Mouse (Mus musculus) Muller cell, postnatal 12 days (primary cell): ENCODE measurements around the gene Cptp.

ENCODE experiments used
- DNase-seq: peaks from one replicate; pipeline ENCODE4 v3.0.0-alpha.2; 2015; ENCODE audit errors: inconsistent ontology term

Cptp gene

DNA sequence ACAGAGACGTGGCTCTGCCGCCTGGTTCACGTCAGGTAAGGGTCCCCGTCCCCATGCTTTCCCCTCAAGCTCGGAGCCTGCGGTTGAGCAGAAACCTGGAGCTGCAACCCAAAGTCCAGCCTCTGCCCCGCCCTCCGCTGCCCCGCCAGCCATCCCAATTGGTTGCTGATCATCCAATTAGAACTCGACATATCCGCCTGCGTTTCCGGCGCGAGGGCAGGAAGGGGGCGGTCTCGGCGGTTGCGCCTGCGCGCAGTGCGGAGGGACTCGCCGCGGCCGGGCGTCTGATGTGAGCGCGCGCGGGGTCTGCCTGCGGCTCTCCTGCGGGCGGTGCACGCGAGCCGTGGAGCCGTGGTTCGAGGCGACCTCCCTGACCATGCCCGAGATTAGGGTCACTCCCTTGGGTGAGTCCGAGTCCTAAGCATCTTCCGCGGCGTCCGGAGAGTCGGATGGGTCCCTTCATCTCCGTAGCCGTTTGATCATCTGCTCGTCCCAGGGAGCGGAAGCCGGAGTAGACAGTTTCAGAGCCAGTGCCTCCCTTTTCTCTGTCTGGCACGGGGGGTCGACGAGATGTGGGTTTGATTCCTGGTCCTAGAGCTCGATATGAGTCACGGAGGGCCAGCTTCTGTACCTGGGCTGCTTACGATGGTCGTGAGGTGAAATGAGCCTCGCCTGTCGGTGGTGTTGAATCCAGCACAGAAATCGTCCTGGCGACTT is at the start of gene Cptp, which contains the start of gene Ints11:
Cptp (minus strand) TSS at position 124 of the 717 bp plus-strand sequence.
Ints11 (plus strand) TSS at position 230 of the 717 bp plus-strand sequence.
- peak; percentile 97 for DNase-seq

DNA sequence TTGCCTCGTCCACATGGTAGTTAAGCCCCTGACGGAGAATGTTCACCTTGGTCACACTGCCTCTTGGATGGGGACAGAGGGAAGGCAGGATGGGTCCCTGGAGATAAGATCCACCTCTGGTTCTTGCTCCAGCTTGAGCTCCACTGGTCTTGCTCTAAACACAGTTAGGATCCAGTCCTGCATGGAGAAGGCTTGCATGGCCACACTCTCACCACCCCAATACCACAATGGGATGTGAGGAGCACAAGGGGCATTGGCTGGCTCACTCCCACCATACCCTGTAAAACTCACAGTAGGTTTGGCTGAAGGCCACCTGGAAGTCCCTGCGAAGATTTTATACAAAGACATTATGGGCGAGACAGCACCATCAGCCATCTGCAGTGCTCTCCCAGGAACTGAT is 39.5 kb upstream of the Cptp start:
- no peak for DNase-seq

DNA sequence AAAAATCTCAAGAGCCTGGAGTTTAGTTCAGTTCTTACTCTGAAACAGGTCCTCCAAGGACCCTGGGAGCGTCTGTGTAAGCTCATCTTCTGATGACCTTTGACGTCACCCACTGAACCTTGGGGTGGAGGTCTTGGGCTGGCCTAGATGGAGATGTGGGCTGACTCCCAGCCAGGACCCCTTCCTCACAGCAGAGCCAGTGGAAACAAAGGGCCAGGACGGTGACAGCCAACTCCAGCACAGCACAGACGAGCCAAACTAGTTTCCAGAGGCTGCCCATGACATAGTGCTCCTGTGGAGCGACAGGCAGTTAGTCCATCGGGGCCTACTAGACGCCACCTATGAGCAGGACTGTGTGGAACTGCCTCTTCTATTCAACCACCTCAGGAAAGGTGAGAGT is 39.0 kb upstream of the Cptp start:
- no peak for DNase-seq

DNA sequence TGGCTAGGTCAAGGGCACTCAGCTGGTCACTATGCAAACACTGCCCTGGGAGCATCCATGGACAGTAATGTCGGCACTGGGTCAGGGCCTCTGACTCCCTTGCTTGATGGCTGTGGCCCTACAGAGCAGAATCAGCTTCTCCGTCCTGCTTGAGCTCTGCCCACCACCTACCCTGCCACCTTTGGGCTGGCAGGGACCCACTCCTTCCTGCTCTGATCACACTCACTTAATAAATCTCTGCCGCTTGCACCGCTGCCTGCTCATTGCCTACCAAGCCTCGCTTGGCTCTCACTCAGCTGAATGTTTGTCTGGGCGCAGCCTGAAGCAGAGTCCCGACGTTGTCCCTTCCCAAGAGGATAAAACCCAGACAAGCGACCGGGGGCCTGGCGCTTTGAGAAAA is 37.8 kb upstream of the Cptp start:
- no peak for DNase-seq

DNA sequence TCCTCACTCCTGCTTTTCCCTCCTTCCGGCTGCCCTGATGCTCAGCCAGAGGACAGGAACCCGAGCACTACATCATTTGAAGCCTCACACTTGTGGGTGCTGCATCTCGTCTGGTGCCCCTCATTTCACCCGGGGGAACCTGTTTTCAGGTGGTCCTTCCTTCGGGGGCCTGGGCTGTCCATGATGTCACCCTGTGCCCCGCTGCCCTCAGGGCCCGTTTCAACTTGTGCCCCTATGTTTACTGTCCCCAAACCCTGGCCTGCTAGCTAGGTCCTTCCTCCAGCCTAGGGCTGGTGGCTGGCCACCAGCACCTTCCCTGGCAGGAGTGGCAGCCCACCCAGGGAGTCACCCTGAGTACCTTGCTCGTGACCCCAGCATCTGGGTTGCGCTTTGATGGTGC is 36.9 kb upstream of the Cptp start:
- DNase-seq = no peak

DNA sequence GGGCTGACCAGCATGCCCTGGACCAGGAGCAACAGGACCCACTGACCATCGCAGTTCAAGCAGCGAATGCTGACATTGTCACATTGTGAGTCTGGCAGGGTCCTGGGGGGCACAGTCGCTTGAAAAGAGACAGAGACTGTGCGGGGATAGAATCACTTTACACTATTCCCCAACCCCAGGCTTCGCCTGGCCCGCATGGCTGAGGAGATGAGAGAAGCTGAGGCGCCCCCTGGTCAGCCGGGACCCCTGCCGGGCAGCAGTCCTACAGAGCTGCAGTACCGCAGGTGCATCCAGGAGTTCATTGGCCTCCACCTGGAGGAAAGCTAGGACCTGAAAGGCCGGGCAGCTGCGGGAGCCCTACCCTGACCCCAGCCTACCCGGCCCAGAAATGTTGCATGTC is 36.4 kb upstream of the Cptp start:
- DNase-seq = no peak

DNA sequence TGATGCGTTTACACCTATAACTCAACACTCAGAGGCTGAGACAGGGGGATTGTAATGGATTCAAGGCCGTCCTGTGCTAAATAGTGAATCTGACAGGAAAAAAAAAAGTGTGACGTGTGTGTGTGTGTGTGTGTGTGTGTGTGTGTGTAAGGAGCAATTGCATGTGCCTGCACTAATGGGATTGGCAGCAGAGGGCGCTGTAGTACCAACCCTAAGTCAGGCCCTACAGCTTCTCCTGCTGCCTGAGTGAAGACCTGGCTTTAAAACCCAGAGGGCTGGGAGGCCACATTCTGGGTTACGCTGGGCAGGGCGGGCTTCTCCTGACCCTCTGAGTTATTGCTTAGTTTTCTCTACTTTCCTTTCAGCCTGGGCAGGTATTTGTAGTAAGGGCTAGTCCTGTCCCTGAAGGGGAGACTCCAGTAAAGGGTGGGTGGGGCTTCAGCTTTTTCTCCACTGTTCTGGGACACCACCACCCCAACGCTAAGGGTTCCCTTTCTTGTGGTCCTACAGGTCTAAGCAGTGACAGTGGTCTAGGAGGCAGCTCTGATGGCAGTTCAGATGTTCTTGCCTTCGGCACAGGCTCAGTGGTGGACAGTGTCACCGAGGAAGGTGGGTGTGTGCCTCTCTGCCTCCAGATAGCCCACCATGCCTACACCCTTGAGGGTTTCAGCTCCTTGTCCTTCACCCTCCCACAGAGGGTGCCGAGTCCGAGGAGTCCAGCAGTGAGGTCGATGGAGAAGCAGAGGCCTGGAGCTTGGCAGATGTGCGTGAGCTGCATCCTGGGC is 35.3 kb upstream of the Cptp start:
- no peak for DNase-seq

DNA sequence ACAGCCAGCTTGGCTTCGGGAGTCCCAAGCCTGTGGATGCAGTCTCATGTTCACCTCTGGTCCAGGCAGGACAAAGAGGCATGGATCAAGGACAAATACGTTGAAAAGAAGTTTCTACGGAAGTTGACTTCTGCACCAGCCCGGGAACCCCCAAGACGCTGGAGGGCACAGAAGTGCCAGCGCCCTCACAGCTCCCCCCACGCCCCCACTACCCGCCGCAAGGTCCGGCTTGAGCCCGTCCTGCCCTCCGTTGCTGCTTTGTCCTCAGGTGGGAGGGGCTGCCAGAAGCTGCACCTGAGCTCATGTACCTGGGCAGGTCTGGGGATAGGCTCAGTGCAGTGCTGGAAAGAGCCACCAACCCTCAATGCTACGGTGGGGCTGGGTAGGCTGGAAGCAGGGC is 34.0 kb upstream of the Cptp start:
- no peak for DNase-seq

DNA sequence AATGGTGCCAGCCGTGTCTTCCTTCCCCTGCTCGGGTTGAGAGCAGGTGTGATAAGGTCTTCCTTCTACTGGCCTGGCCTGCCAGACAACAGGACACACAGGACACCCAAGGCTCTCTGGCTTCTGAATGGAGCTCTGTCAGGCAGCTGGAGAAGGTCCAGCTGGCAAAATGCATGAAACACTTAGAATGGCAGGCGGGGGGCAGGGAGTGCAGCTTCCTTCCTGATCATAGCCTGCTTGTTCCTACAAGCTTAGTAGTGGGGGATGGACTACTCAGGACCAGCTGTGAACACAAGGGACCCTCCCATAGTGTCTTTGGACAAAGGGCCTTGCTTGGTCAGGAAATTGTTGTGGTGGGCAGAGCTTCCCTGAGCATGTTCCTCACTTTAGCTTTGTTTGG is 32.0 kb upstream of the Cptp start:
- peak; percentile 42 for DNase-seq

DNA sequence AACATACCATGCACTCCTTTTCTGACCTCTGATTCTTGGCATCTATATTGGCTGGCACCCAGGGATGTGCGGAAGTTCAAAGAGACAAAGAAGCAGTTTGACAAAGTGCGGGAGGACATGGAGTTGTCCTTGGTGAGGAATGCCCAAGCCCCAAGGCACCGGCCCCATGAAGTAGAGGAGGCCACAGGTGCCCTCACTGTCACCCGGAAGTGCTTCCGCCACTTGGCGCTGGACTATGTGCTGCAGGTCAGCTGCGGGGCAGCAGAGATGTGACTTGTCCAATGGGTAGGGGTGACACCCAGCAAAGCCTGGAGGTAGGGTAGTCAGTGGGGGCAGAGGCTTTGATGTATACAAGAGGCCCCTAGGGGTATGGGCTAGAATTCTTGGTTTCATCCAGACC is 30.1 kb upstream of the Cptp start:
- no peak for DNase-seq

DNA sequence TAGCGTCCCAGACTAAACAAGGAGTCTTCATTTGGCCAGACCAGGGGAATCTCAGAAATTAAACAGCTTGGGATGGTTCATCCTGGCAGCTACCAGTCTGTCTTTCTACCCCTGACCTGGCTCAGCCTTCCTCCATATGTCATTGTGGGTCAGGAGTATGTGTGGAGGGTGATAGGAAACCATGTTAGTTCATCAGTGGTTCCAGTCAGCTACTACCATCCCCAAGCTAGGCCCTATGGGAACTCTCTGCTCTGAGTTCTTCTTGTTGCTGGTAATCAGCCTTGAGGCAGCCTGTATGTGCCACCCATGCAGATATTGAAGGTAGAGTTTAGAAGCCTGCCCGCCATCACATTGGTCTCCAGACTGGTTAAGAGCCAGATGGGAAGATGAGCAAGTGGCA is 29.1 kb upstream of the Cptp start:
- DNase-seq = no peak

DNA sequence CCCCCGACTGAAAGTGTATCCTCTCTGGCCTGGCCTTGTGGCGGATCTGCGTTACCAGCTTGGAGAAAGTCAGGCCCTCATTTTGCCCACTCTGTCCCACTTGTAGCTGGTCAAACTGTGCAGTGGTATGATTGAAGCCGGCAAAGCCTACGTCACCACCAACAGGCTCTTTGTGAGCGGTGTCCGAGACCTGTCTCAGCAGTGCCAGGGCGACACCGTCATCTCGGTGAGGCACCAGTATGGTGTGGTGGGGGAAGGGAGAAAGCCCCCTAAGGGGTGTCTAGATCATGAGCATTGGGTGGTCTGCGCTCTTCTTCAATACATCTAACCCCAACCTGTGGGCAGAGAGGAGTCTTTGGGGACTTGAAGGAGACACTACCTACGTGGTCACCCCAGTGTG is 27.2 kb upstream of the Cptp start:
- no peak for DNase-seq

DNA sequence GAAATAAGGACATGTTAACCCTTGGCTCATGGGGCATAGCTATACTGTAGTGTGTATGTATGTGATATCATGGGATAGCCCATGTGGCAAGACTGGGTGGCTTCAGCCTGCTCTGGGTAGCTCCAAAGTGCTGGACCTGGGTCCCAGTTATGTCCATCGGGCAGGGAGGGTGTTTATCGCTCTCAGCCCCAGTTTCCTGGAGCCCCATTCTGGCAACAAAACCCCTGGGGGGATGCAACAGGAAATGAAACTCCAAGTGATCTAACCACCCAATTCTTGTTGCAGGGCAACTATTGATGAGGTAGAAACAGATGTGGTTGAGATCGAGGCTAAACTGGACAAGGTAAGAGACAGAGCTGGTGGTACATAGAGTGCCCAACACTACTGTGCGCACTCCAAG is 26.6 kb upstream of the Cptp start:
- DNase-seq = no peak

DNA sequence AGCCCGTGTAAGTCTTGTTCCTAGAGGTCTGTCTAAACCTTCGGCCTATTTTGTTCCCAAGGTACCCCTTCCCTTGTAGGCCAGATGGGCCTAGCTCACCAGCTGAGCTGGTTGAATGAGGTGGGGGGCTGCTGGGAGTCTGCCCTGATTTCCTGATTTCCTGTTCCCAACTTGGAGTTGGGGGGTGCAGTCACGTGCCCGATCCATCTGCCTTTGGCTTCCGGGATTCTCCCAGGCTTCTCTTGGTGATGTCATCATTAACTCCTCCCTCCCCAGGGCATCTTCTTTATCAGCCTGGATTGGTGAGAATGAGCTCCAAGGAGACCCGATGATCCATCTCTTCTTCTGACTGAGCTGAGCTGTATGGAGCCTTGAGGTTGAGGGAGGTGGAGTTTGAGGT is 26.0 kb upstream of the Cptp start:
- DNase-seq = peak; percentile 69

DNA sequence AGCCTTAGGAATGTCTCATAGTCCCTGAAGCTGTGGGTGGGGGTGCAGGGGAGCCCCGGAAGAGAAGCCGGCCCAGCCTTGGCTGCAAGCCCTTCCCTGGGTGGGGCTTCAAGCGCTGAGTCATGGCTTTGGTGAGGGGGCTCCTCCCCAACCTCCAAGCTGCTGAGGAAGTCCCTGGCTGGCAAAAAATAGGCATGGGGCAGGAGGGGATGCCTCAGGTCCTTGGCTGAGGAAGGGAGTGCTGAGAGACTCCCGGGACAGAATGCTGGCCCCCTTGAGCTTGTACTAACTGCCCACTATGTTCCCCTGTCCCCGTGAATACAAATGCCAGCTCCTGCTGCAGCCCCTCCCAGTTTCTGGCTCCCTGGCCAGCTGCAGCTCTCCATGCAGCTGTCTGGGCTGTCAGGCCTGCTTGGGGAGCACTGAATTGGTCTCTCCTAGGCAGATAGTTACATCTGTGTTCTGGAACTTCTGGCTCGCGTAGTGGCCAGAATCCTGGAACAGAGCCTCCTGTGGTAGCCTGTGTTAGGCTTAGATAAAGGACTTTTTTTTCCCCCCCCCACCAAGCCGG is 25.2 kb upstream of the Cptp start:
- DNase-seq = peak; percentile 82

DNA sequence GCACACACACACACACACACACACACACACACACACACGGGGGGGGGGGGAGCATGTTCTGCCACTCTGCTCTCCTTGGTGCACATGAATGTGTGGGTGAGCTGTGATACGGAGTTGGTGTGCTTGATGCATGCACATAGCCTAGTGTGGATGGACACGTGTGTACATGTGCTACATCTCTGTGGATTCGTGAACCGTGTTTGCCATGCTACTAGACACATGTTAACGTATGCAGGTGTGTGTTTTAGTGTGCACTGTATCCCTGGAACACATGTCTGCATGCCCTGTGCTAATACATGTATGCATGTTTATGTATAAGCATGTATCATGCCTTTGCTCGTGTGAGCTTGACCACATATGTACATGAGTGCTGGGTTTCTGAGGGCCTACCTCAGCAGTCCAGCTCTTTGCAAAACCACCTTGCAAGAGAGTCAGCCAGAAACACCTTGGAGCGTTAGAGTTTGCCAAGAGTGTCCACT is 24.0 kb upstream of the Cptp start:
- DNase-seq = no peak

DNA sequence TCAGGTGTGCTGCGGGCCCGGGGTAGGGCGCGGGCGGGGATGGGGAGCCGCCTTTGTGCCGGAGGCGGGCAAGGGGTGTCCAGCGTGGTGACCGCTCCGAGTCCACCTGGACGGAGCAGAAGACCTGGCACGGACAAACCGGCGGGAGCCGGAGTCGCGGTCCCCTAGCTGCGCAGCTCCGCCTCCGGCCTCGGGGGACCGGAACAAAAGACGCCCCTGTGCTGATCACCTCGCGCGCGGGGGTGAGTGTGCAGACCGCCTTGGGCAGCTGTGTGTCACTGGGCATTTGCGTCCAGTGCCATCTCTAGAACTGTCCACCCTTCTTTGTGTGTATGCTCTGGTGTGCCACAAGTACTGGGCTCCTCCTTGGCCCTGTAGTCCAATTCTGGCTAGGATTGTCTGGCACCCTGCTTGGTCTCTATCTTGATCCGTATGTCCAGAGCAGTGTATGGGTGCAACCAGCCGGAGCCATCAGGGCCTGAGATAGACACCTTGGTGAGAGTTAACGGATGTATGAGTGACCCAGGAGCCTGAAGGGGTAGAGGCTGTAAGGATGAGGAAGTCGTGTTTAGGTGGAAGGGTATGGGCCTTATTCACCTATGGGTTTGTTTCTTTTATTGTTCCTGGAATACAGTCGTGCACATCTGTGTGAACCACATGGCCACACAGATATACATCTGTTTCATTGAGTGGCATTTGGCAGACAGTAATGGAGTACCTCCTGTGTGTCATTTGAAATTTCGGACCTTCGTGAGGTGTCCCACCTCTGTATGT is 23.4 kb upstream of the Cptp start:
- DNase-seq = peak; percentile 65

DNA sequence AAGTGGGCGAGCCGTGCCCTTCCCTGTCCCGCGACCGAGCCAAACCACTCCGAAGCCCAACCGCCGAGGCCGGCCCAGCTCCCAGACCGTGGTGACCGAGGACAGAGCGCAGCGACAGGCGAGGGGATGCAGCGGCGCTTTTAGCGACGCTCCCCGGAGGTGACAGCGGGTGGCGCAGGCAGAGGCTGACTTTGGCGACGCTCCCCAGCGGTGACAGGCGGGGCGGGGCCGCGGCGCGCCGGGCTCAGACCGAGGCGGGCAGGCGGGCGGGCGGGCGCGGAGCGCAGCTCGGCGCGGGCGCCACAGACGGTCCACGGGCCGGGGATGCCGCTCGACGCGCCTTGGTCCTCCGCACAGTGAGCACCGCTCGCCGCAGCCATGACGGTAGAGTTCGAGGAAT is 22.8 kb upstream of the Cptp start:
- DNase-seq = peak; percentile 92

DNA sequence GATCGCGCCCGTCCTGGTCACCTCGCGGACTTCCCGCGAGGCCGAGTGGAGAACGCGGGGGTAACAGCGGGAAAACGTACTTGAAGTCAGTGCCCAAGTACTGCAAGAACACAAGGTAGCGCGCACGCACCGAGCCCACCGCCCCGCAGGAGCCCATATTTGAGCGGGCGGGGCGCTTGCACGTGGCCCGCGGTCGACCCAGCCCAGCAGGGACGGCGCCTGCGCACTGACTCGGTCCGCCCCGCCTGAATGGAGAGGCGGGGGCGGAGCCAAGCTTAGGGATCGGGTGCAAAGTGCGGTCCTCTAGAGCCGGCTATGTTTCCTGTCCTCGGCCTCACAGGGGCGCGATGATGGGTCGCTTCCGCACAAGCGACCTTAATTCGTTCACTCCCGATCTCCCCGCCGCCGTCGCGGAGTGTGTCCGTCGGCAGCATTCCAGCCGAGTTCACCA is 22.3 kb upstream of the Cptp start, which contains the start of the genes Pusl1 and Acap3:
Pusl1 (minus strand) TSS at position 231 of the 451 bp plus-strand sequence.
Acap3 (plus strand) TSS at position 272 of the 451 bp plus-strand sequence.
- peak; percentile 98 for DNase-seq

DNA sequence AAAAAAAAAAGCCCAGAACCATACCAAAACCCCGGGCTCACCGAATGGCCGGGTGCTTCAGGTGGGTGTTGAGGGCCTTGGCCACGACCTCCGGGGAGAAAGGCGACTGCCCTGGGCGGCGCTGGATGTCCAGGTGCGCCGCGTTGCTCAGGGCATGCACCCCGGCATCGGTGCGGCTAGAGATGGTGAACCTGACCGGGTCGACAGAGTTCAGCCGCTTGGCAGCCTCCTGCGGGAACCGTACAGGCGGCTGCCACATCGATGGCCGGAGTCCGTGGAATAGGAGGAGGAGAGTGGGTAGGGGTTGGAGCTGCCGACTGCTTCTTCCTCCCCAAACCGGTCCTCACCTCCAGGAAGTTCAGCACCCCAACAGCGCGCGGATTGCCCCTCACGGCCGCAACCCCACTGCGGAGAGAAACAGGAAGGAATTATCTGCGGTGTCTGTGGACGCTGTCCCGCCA is 21.8 kb upstream of the Cptp start:
- no peak for DNase-seq

DNA sequence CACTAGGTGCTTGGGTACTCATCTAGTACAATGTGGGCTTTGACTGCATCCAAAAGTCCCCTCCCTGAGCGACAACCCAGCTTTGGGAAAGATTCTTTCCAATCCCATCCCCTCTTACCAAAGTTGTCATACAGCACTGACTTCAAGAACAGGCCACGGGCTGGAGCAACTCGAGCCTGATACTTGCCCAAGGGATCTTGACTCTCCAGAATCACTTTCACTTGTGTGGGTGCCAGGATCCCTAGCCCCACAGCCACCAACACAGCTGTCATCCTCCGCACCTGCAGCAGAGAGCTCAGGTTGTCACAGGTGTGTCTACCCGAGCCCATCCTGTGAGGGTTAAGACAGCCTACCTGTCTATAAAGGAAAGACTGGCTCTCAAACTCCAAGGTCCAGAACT is 20.1 kb upstream of the Cptp start:
- DNase-seq = no peak

DNA sequence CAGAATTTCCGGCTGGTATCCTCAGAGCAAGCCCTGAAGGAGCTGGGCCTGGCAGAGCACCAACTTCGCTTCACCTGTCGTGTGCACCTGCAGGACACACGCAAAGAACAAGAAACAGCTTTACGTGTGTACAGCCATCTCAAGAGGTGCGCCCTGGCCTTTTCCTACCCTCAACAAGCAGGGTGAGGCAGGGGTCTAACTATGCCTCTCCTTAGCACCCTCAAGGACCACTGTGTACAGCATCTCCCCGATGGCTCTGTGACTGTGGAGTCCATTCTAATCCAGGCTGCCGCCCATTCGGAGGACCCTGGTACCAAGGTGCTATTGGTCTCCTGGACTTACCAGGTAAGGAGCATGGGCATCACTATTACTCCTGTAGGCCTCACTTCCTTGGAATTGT is 18.9 kb upstream of the Cptp start:
- no peak for DNase-seq
